Mouse (Mus musculus): ENCODE measurements around the gene Cygb.
A peak's percentile ranks its signal among the peaks of the same experiment; 100 is the strongest.

Cygb gene

DNA sequence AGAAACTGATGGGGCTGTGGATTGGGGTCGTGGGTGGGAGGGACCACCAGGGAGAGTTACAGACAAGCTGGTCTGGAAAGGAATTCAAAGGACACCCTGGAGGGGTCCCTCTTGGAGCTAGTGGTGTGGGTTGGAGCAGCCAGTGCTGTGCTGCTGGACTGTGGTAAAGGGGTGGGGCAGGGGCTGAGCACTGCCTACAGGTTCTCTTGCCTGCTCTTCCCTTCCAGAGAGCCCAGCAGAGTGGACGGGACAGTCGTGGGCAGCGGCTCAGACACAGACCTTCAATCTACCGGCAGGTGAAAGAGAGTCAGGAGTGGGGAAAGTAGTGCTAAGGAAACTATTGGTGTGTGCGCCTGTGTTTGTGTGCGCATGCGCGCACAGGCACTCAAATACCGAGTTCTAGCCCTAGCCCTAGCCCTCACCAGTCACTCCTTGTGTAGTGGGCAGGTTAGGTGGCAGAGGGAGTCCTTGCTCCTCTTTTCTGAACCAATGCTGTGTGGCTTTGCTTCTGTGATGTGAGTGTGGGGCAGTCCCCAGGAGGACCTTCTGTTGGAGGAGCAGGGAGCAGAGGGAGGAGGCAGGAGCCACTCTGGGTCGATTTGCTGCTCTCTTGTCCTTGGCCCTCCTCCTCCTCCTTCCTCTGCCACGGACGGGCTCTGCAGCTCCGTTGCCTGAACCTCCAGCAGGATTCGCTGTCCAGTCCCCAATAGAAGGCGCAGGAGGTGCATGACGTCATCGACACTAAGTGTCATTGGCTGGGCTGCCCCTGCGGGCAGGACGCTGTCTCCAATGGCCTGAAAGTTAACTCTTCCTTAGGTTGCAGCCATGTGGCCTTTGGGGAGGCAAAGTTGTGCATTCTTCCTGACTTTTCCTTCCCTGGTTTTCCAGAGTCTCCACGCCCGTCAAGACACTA, 3.5 kb upstream of the Cygb start:
- peak; percentile 95 for DNase-seq (ENCODE audit: low read depth, low spot score)

DNA sequence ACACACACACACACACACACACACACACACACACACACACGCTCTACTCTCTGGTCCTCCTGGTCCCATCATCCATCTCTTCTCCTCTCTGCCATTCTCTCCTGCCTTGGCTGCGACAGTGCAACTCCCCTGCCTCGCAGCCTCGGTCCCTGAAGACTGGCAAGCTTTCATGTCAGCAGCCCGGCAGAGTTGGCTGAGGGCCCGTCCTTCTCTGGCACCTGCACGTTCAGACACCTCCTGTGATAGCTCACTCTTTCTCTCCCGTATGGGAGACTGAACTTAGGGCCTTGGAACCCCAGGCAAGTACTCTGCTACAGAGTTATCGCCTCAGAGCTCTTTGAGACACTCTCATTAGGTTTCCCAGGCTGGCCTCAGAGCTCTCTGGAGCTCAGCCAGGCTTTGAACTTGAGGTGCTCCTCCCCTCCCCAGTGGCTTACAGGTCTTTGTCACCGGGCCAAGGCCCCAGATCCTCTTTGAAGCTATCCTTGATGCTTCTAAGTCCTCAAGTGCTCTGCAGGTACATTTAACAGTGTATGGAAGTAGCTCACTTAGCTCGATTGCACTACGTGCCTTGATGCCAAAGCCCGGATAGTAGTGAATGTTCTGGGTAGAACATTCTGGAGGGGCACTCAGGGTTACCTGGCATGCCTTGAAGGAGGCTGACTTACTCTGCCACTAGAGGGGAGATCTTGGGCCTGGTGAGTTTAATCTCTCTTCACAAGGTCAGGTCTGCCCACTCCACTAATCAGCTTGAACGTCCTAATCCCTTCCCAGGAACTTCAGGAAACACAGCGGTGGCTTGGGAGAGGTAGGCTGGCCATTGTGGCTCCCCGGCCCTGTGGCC, 2.5 kb upstream of the Cygb start:
- DNase-seq (ENCODE audit: low read depth, low spot score): no peak

GRCm38 (mm10) chr11:116653709-116654221, 348 bp downstream of the Cygb start:
- no peak for DNase-seq (ENCODE audit: low read depth, low spot score)

DNA sequence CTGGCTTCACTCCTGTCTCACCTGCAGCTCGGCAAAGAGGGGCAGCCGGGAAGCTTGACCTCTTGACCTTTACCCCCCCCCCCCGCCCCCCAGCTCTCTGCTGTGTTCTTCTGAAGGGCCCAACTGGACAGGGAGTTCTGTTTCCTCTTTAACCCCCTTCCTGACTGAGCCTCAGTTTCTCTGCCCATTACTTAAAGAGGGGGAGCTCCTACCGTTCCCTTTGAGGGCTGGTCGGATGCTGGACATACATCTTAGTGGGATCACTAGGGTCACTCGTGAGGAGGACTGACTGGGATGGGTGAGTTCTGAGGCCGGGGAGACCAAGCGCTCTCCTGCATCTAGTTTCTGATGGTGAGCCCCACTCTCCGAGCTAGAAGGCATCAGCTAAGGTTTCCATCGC, 879 bp downstream of the Cygb start, which contains the start of gene Prcd:
Gene Prcd, plus strand, starts transcription at position 301 of the 400 bp plus-strand sequence.
- no peak for DNase-seq (ENCODE audit: low read depth, low spot score)

GRCm38 (mm10) chr11:116652330-116653098, 1.6 kb downstream of the Cygb start:
- no peak for DNase-seq (ENCODE audit: low read depth, low spot score)

DNA sequence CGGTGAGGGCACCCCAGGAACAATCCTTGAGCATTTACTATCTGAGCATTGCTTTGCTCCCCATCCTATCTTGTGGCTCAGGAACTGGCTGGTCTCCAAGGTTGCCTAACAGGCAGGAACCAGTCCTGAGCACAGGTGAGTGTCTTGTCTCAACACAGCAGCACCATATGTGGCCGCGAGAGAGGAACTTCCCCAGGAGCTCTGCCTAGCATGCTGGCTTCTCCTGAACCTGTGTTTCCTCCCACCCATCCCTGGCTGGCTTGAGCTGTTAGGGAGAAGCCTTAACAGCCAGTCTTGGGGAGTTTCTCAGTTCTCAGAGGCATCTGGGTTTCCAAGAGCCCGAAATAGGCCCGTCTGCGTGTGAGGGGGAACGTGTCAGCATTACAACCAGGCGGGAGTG, 2.8 kb downstream of the Cygb start:
- DNase-seq (ENCODE audit: low read depth, low spot score): no peak

GRCm38 (mm10) chr11:116650811-116651210, 3.3 kb downstream of the Cygb start:
- DNase-seq (ENCODE audit: low read depth, low spot score): no peak

- DNase-seq (ENCODE audit: low read depth, low spot score): no peak
These were observed 4.3 kb downstream of the Cygb start for GRCm38 (mm10) chr11:116649711-116650337.

DNA sequence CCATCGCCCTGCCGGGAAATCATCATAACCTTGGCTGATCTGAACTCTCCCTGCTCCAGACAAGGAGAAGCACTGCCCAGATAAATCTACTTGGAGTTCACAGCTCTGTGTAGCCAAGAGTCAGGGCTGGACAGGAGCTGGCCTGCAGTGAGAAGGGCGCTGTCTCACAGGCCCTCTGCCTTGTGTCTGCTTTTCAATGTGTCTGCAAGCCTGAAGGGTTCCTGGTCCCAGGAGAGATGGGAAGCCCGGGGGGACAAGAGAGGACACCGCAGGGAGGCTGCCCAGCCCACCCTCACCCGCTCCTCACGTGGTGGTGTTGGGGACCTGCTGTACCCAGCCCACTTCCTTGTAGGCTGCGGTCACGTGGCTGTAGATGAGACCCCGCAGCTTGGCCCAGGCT, 5.1 kb downstream of the Cygb start:
- DNase-seq (ENCODE audit: low read depth, low spot score): no peak

DNA sequence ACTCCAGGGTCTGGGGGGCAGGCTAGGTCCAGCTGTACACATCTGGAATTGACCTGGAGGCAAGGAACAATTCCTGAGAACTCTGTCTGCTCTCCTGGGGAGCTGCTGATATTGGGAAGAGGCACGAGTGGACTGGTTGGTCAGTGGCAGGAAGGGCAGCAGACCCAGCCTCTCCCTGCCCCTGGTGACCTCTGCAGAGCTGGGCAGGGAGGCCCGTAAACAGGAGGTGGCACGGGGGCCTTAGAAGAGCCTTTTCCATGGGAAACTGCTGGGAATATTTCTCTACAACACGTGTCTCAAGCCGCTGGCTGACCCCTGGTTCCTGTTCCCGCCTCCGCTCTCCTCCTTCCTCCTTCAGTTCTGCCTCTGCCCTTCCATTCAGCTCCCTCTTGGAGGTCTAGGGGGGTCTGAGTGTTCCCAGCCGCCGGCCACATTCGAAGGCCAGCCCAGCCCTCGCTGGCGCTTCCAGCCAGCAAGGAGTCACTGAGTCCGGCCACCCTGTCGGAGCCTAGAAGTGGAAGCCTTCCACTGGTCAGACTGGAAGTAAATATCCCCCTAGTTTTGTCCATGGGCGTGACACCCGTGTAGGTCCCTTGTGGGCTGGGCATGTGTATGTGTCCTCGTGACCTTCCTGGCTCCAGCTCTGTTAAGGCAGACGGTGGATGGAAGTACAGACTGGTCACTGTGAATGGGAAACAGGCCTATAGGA, 5.7 kb downstream of the Cygb start:
- DNase-seq (ENCODE audit: low read depth, low spot score): no peak

GRCm38 (mm10) chr11:116647340-116647991, 6.6 kb downstream of the Cygb start:
- DNase-seq (ENCODE audit: low read depth, low spot score): no peak

DNA sequence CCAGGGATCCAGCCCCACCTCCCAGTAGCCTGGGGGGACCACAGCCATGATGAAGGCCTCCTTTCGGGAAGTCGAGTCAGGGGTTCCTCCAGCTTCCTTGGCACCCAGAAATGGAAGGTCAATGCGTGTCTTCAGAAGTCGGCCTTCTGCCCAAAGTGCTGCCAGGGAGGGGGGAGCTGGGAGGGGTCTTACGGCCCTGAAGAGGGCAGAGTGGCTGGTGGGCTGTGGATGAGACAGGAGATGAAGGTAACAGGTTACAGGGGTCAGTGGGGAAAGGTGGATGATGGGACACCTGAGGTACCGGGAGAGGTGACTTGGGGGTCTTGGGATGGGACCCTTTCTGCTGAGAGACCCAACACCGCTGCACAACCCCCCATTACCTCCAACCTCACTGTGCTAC, 7.3 kb downstream of the Cygb start:
- no peak for DNase-seq (ENCODE audit: low read depth, low spot score)

DNA sequence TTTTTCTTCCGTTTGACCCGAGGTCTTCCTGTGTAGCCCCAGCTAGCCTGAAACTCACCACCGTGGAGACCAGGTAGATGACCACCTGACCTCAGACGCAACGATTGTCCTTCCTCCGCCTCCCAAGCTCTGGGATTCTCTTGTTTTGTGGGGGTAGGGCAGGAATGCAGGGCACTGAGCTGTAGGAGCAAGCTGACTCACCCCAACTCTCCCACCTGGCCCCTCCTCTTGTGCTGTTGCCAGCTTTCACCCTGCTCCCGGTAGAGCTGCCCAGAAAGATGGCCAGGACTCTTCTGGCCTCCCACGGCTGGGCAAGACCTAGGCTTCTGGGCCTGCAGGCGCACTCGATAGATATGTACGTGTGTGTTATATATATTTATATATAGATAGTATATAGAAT, 8.0 kb downstream of the Cygb start:
- DNase-seq (ENCODE audit: low read depth, low spot score): no peak

DNA sequence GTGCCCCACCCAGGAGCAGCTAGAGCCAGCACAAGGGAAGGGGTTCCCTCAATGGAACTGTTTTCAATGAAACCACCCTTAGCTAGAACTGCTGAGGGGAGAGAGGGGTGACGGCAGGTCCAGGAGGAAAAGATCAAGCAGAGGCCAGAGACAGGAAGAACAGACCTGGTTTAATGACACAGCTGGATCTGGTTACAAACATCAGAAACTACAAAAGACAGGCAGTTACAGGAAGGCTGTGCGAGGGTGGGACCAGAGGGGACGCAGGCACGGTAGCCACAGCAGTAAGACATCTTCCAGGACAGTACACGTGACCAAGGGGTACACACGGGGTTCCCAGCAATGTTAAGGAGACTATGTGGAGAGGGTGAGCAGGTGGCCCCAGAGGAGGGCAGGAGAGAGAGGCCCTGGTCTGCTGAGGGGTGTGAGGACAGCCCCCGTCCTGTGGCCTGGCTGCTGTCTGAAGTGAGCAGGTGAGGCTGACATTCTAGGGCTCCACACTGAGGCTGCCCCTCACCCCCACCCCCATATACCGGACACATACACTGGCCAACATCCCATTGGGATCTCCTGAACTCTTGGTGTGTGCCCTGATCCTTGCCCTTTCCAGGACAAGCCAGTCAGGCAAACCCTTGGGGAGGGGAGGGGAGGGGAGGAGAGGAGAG, 8.5 kb downstream of the Cygb start:
- DNase-seq (ENCODE audit: low read depth, low spot score): no peak

GRCm38 (mm10) chr11:116644225-116645112, 9.6 kb downstream of the Cygb start:
- no peak for DNase-seq (ENCODE audit: low read depth, low spot score)

DNA sequence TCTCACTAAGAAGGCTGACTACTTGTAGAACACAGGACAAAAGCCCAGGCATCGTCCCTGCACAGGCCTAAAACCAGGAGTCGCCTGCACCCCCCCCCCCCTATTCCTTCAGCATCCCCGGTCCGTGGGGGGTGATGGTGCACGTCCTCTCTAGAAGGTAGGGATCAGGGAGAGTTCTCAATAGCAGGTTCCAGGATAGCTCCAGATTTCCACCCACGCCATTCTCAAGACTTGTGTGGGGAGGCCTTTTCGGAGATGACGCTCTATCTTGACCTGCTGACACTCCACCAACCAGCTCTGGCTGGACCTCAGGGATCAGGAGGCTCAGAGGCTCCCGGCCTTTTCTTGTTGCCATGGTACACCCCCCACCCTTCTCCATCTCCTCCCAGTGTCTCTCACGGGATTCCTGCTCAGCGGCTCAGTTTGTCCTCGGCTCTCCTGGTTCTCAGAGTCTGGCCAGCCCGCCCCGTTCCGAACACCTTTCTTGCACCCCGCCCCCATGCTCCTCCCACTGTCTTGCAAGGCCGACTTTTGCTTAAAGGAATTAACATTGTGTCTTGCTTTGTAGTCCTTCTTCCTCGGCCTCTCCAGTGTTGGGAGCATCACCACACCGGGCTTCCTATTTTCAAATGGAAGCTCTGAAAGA, 10.4 kb downstream of the Cygb start:
- DNase-seq (ENCODE audit: low read depth, low spot score): no peak

- DNase-seq (ENCODE audit: low read depth, low spot score): peak; percentile 91
These were observed 11.2 kb downstream of the Cygb start for GRCm38 (mm10) chr11:116642681-116643578.

Data from mesoderm, embryonic 11.5 days (tissue).